Mouse (Mus musculus) heart, adult 2 months (tissue): ENCODE data around the gene Gpat3.

Experiments
- EP300 ChIP-seq: fragments of 200-500 bp; IDR thresholded peaks from 2 replicates; pipeline ENCODE4 v1.6.1; 2011; ENCODE audit warnings: low read depth, low read length, control low read depth; ENCODE audit not compliant: insufficient read depth
- POLR2A ChIP-seq: fragments of 200-500 bp; IDR thresholded peaks from 2 replicates; pipeline ENCODE4 v1.6.1; 2011; ENCODE audit warnings: mild to moderate bottlenecking, low read depth, low read length, control low read depth; ENCODE audit not compliant: insufficient read depth

DNA sequence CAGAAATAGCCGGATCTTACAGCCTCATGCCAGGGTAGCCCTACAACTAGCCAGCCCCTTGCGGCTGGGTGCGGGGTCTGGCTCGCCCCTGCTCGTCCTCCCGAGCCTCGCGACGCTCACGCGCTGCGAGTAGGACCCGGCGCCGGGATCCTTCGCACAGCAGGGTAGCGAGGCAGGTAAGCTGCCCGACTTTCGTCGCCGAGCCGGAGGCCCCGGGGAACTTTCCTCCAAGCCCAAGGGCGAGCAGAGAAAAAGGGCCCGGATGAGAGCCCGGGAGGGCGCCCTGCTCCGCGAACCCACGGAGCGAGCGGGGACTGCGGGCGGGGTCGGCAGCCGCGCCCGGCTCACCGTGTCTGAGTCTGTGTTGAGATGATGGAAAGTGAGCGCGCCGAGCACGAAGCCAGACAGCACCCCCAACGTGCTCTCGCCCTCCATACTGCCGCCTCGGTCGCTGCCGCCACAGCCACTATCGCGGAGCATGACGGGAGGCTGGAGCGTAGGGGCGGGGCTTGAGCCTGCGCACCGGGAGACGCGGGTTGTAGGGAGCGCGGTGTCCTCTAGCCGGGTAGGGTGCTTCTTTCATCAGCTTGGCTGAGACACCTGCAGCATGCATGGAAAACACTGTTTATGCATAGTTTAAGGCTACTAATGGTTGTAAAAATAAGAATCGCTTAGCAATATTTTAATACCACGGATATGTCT is 24.9 kb upstream of the Gpat3 start, which contains the start of gene Abraxas1:
- TF ChIP-seq POLR2A, result peak; percentile 85
- TF ChIP-seq EP300, result 0 out of 2 replicates have a peak, but pooled peaks have one; percentile 34
